Mouse (Mus musculus) embryonic facial prominence, embryonic 14.5 days (tissue): ENCODE measurements around the gene Nfkbib. TPM values are rescaled to one million over a fixed set of nuclear protein-coding genes. Genes with fewer than 3 reads are reported as not detected.

Experiments
- ATAC-seq: fragments of 200-750 bp; cut with Nextera tagmentation; 2 replicates; pipeline ENCODE4 v1.8.0; 2017; ENCODE audit warnings: low read depth, moderate number of reproducible peaks, moderate TSS enrichment
- DNase-seq: peaks from one replicate; pipeline ENCODE4 v3.0.0-alpha.2; 2015; ENCODE audit warnings: low spot score
- H3K27ac ChIP-seq: fragments of 300-500 bp; sonication (generic); replicated peaks from 2 replicates; pipeline ENCODE4 v1.5.1; 2014; ENCODE audit warnings: low read depth, mild to moderate bottlenecking, low read length, moderate library complexity
- H3K27me3 ChIP-seq: fragments of 300-500 bp; sonication (generic); replicated peaks from 2 replicates; pipeline ENCODE4 v1.6.1; 2014; ENCODE audit warnings: low read length; ENCODE audit not compliant: control insufficient read depth, insufficient read depth
- H3K36me3 ChIP-seq: fragments of 300-500 bp; sonication (generic); 2 replicates; pipeline ENCODE4 v1.6.1; 2014; ENCODE audit warnings: low read length, mixed read lengths; ENCODE audit not compliant: control insufficient read depth, insufficient read depth
- H3K4me1 ChIP-seq: fragments of 300-500 bp; sonication (generic); 2 replicates; pipeline ENCODE4 v1.6.1; 2014; ENCODE audit warnings: antibody characterized with exemption, low read length; ENCODE audit not compliant: control insufficient read depth, insufficient read depth
- H3K4me2 ChIP-seq: fragments of 300-500 bp; sonication (generic); 2 replicates; pipeline ENCODE4 v1.6.1; 2014; ENCODE audit warnings: low read depth, mild to moderate bottlenecking, low read length, moderate library complexity, mixed read lengths
- H3K4me3 ChIP-seq: fragments of 300-500 bp; sonication (generic); 2 replicates; pipeline ENCODE4 v1.5.1; 2014; ENCODE audit warnings: low read depth, mild to moderate bottlenecking, low read length
- H3K9ac ChIP-seq: fragments of 300-500 bp; sonication (generic); 2 replicates; pipeline ENCODE4 v1.6.1; 2014; ENCODE audit warnings: low read depth, mild to moderate bottlenecking, low read length, moderate library complexity, mixed read lengths
- H3K9me3 ChIP-seq: fragments of 300-500 bp; sonication (generic); 2 replicates; pipeline ENCODE4 v1.6.1; 2016; ENCODE audit warnings: low read length; ENCODE audit not compliant: control insufficient read depth
- WGBS: fragments of 180-500 bp; shearing (Covaris S2); extraction: QIAGEN DNeasy Blood & Tissue Kit; methylation state at CpG from one replicate; pipeline ENCODE4 v1.1.7; 2014; 5-methylcytosine and 5-hydroxymethylcytosine counted together
- polyA plus RNA-seq: library from polyadenylated mRNA; unstranded; fragments of >200 nt; fragmentation: Nextera tagmentation; extraction: Ambion mirVana; gene quantifications from 2 replicates; pipeline ENCODE4 v1.2.1, GENCODE M21; 2014

The Nfkbib gene
- polyA plus RNA-seq, 1 experiment from 2014 or later: 41.5 TPM

GRCm38 (mm10) chr7:28724613-28725012, 42.7 kb downstream of the Nfkbib start:
- DNase-seq (no peak), ATAC-seq (no peak)
- Histone ChIP-seq H3K36me3 (peaks cover 6% of the 10 kb centered on the region), H3K9me3 (no peaks in the 10 kb centered on the region), H3K4me1 (no peaks in the 10 kb centered on the region), H3K27ac (no peak overlapping the region), H3K4me3 (no peak overlapping the region), H3K4me2 (no peak overlapping the region), H3K9ac (no peak overlapping the region), H3K27me3 (no peaks in the 10 kb centered on the region)
- 96% methylated on average over 2 of the region's 2 CpGs for WGBS

- WGBS: 91% methylated on average over 7 of the region's 7 CpGs
- Histone ChIP-seq H3K4me1 (no peaks in the 10 kb centered on the region), H3K9me3 (no peaks in the 10 kb centered on the region), H3K27ac (no peak overlapping the region), H3K27me3 (no peaks in the 10 kb centered on the region), H3K4me2 (no peak overlapping the region), H3K9ac (no peak overlapping the region), H3K36me3 (peaks cover 6% of the 10 kb centered on the region), H3K4me3 (no peak overlapping the region)
- DNase-seq (no peak), ATAC-seq (no peak)
Observed at GRCm38 (mm10) chr7:28722079-28722478, 45.2 kb downstream of the Nfkbib start.

GRCm38 (mm10) chr7:28720753-28721537, 46.4 kb downstream of the Nfkbib start:
- H3K9me3 ChIP-seq: no peaks in the 10 kb centered on the region
- peak; percentile 64 for ATAC-seq
- DNase-seq: peak; percentile 88
- H3K27me3 ChIP-seq: no peaks in the 10 kb centered on the region
- H3K36me3 ChIP-seq: peaks cover 6% of the 10 kb centered on the region
- H3K9ac ChIP-seq: no peak overlapping the region
- no peak overlapping the region for H3K4me2 ChIP-seq
- H3K4me1 ChIP-seq: peaks cover 4% of the 10 kb centered on the region
- 40% methylated on average over 3 of the region's 3 CpGs for WGBS
- no peak overlapping the region for H3K27ac ChIP-seq
- H3K4me3 ChIP-seq: no peak overlapping the region

GRCm38 (mm10) chr7:28719650-28720049, 47.7 kb downstream of the Nfkbib start:
- H3K9ac ChIP-seq: no peak overlapping the region
- H3K4me1 ChIP-seq: peaks cover 5% of the 10 kb centered on the region
- H3K27ac ChIP-seq: 0 out of 2 replicates have a peak overlapping the region, but pooled peaks have one; percentile 10
- no peak overlapping the region for H3K4me2 ChIP-seq
- ATAC-seq (no peak), DNase-seq (no peak)
- WGBS: 78% methylated on average over 2 of the region's 2 CpGs
- H3K27me3 ChIP-seq: no peaks in the 10 kb centered on the region
- H3K36me3 ChIP-seq: peaks cover 2% of the 10 kb centered on the region
- no peaks in the 10 kb centered on the region for H3K9me3 ChIP-seq
- no peak overlapping the region for H3K4me3 ChIP-seq

GRCm38 (mm10) chr7:28719159-28719558, 48.2 kb downstream of the Nfkbib start:
- no peaks in the 10 kb centered on the region for H3K27me3 ChIP-seq
- H3K4me3 ChIP-seq: no peak overlapping the region
- ATAC-seq: no peak
- no peaks in the 10 kb centered on the region for H3K36me3 ChIP-seq
- H3K9ac ChIP-seq: 0 out of 2 replicates have a peak overlapping the region, but pooled peaks have one; percentile 14
- 0 out of 2 replicates have a peak overlapping the region, but pooled peaks have one; percentile 10 for H3K4me2 ChIP-seq
- no peaks in the 10 kb centered on the region for H3K9me3 ChIP-seq
- WGBS: 30% methylated on average over 4 of the region's 4 CpGs
- no peak for DNase-seq
- no peak overlapping the region for H3K27ac ChIP-seq
- H3K4me1 ChIP-seq: peaks cover 5% of the 10 kb centered on the region

GRCm38 (mm10) chr7:28717726-28718125, 49.6 kb downstream of the Nfkbib start:
- no peaks in the 10 kb centered on the region for H3K27me3 ChIP-seq
- peak overlapping the region; percentile 75 for H3K4me2 ChIP-seq
- H3K9ac ChIP-seq: 0 out of 2 replicates have a peak overlapping the region, but pooled peaks have one; percentile 75
- peak overlapping the region; percentile 52 for H3K4me3 ChIP-seq
- no peak for DNase-seq
- H3K27ac ChIP-seq: no peak overlapping the region
- WGBS: 65% methylated on average over 10 of the region's 10 CpGs
- H3K4me1 ChIP-seq: peaks cover 5% of the 10 kb centered on the region
- ATAC-seq: no peak
- no peaks in the 10 kb centered on the region for H3K36me3 ChIP-seq
- no peaks in the 10 kb centered on the region for H3K9me3 ChIP-seq

- H3K27me3 ChIP-seq: no peaks in the 10 kb centered on the region
- peak within 1 kb of the TSS; percentile 52 for H3K4me3 ChIP-seq
- peak within 1 kb of the TSS; percentile 78 for H3K27ac ChIP-seq
- DNase-seq (peak; percentile 90), ATAC-seq (peak; percentile 81)
- peak within 1 kb of the TSS; percentile 75 for H3K4me2 ChIP-seq
- WGBS: 2% methylated on average over 21 of the region's 36 CpGs
- peak within 1 kb of the TSS; percentile 75 for H3K9ac ChIP-seq
- no peaks in the 10 kb centered on the region for H3K36me3 ChIP-seq
- peaks cover 5% of the 10 kb centered on the region for H3K4me1 ChIP-seq
- no peaks in the 10 kb centered on the region for H3K9me3 ChIP-seq
Observed at GRCm38 (mm10) chr7:28716590-28717281, 50.6 kb downstream of the Nfkbib start, which contains the start of gene Fbxo17. Gene Fbxo17, plus strand, starts transcription at chr7:28716804.

- DNase-seq (no peak), ATAC-seq (no peak)
- no peaks in the 10 kb centered on the region for H3K27me3 ChIP-seq
- H3K9ac ChIP-seq: no peak overlapping the region
- H3K27ac ChIP-seq: no peak overlapping the region
- H3K9me3 ChIP-seq: no peaks in the 10 kb centered on the region
- WGBS: 89% methylated on average over 2 of the region's 2 CpGs
- H3K36me3 ChIP-seq: no peaks in the 10 kb centered on the region
- H3K4me2 ChIP-seq: no peak overlapping the region
- peaks cover 5% of the 10 kb centered on the region for H3K4me1 ChIP-seq
- no peak overlapping the region for H3K4me3 ChIP-seq
Observed at GRCm38 (mm10) chr7:28715598-28715997, 51.7 kb downstream of the Nfkbib start.
